Mouse (Mus musculus): ENCODE measurements around the gene Tbc1d22a. TPM values are rescaled to one million over a fixed set of nuclear protein-coding genes. Genes with fewer than 3 reads are reported as not detected.

Gene Tbc1d22a
- polyA plus RNA-seq (2012; rRNA removed): 23.1 and 54.8 TPM in 2 replicates

DNA sequence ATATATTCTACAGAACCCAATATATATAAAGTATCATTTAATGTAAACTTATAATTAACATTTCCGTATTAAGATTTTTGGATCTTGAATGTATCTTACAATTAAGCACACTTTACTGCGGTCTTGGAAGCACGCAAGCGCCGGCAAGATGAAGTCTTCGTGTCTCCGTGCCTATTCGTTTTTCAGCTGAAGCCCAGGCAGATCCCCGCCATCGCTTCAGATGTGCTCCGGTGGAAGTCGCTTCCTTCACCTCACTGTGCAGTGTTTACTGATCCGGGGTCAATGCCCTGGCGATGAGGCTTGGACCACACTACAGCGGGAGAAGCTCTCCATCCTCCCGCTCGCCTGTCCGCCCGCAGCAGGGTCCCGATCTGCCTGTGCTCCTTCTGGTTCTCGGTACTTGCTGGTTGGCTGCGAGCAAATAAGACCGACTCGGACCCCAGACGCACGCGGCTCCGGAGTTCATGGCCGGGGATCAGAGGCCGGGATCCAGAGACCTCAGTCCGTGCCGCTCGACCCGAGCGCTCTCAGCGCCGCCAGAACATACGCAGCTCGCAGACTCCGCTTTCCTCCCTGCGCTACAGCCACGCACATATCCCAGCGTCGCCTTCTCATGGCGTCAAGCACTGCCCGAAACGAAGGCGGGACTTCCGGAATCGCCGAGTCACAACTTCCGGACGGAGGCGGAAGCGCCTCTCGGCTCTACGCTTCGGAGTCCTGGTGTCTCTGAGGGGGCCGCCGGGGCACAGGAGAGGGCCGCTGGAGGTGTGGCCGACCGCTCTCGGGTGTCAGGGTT lies at the start of gene Tbc1d22a:
Gene Tbc1d22a, plus strand, starts transcription at position 707 of the 796 bp plus-strand sequence.
- H3K36me3 ChIP-seq (ENCODE audit: control insufficient read depth, insufficient read depth, low read length): peaks cover 3% of the 10 kb centered on the region
- peak within 1 kb of the TSS; percentile 90 for H3K27ac ChIP-seq (ENCODE audit: insufficient read depth, low read depth, low read length)
- TF ChIP-seq CTCF (IDR thresholded peaks at IDR 0.05; ENCODE audit: extremely low read depth, insufficient read length, insufficient replicate concordance, low read depth, low read length) (no peak), POLR2A (IDR thresholded peaks at IDR 0.05; ENCODE audit: low read depth, low read length) (peak; percentile 68)
- H3K4me3 ChIP-seq (ENCODE audit: low read depth, low read length): peak within 1 kb of the TSS; percentile 94
- peaks cover 4% of the 10 kb centered on the region; the same call in 1 of the 2 replicates for H3K4me1 ChIP-seq (ENCODE audit: control insufficient read depth, insufficient read depth, insufficient read length, low read length)
- WGBS: under 1% methylated on average over 64 of the region's 64 CpGs
- no peaks in the 10 kb centered on the region for H3K27me3 ChIP-seq (ENCODE audit: control insufficient read depth, insufficient read depth, low read length)

DNA sequence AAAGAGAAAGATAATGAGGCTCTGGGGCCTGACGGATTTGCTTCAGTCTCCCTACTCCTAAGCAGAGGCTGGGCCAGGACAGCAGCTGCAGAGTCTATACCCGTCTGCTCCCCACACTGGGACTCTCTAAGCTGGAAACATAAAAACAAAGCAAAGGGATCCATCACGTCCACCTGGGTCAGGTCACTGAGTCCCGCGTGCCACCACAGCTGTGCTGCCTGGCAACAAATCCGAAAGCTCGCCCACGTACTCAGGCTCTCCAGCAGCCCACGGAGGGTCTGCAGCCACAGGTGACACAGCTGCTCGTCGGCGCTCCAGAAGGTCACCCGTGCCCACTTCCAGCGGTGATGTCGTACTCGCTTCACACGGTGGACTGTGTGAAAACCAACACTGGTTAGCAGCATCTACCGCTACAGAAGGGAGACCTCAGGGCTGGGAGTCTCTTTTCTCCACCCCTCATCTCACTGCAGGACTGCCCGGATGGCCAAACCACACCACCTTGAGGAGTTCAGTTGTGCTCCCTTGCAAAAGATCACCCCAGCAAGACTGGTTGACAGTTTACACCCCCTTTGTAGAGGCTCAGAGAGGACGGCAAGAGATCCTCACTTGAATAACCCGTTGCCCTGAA lies 49.4 kb upstream of the Tbc1d22a start:
- 90% methylated on average over 21 of the region's 21 CpGs for WGBS
- TF ChIP-seq CTCF (IDR thresholded peaks at IDR 0.05; ENCODE audit: extremely low read depth, insufficient read length, insufficient replicate concordance, low read depth, low read length): no peak
- no peak for TF ChIP-seq POLR2A (IDR thresholded peaks at IDR 0.05; ENCODE audit: low read depth, low read length)
- H3K27ac ChIP-seq (ENCODE audit: insufficient read depth, low read depth, low read length): no peak overlapping the region
- H3K4me3 ChIP-seq (ENCODE audit: low read depth, low read length): no peak overlapping the region
- H3K36me3 ChIP-seq (ENCODE audit: control insufficient read depth, insufficient read depth, low read length): peaks cover 30% of the 10 kb centered on the region
- no peaks in the 10 kb centered on the region for H3K27me3 ChIP-seq (ENCODE audit: control insufficient read depth, insufficient read depth, low read length)
- peaks cover 14% of the 10 kb centered on the region; the same call in 1 of the 2 replicates for H3K4me1 ChIP-seq (ENCODE audit: control insufficient read depth, insufficient read depth, insufficient read length, low read length)

DNA sequence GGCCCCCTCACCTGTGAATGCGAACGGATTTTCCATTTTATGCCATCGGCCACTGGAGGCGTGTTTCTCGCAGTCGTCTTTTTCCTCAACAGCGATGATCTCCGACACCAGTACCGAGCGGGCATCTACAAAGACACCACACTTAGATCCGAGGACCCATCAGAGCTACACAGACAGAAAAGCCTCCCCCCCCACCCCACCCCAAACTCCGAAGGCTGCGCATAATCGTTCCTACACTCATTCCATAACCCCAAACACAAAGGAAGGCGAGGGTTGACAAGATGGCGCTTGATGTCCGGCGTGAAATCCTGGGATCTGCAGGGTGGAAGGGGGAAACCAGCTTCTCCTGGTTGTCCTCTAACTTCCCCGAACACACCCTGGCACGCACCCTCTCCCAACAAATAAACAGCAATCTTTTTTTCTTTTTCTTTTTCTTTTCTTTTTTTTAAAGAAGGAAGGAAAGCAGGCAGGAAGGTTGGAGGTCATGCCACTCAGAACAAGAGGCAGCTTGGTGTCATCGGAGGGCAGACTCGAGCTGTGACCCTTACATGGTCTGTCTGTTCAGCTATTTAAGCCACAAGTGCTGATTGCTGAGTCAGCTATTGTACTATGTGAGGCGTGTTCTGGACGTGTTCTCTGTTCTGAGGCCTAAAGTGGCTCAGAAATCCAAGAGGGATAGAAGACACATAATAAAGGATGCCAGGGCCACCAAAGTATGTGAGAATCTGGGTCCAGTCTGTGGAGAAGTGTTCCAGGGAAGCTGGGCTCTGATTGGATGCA lies 48.3 kb upstream of the Tbc1d22a start:
- H3K4me3 ChIP-seq (ENCODE audit: low read depth, low read length): no peak overlapping the region
- H3K27me3 ChIP-seq (ENCODE audit: control insufficient read depth, insufficient read depth, low read length): no peaks in the 10 kb centered on the region
- 90% methylated on average over 24 of the region's 24 CpGs for WGBS
- no peak for TF ChIP-seq CTCF (IDR thresholded peaks at IDR 0.05; ENCODE audit: extremely low read depth, insufficient read length, insufficient replicate concordance, low read depth, low read length)
- TF ChIP-seq POLR2A (IDR thresholded peaks at IDR 0.05; ENCODE audit: low read depth, low read length): no peak
- no peak overlapping the region for H3K27ac ChIP-seq (ENCODE audit: insufficient read depth, low read depth, low read length)
- peaks cover 15% of the 10 kb centered on the region for H3K4me1 ChIP-seq (ENCODE audit: control insufficient read depth, insufficient read depth, insufficient read length, low read length)
- peaks cover 30% of the 10 kb centered on the region for H3K36me3 ChIP-seq (ENCODE audit: control insufficient read depth, insufficient read depth, low read length)

DNA sequence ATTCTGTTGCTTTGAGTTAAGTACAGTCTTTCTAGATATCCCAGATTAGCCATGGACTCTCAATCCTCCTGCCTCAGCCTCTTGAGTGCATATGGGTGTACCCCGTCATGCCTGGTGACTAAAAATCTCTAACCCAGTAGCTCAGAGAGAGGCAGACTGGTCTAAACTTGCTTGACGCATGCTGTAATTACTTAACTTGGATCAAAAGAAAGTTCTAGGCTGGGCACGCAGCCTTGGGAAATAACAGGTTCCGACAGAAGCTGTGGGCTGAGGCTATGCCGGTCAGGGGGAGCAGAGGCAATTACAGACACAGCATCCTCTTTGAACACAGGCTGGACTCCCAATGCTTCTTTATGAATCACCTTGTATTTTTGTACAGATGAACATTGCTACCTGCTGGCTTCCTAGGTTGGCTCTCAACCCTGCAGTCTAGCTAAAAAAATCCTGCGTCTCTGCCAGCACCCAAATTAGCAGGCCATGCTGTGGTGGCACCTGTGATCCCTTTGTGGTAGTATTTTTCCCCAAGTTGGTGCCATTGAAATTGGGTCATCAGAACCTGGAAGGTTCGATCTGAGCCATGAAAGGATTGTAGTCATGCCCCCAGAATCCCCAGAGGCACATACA lies 47.1 kb upstream of the Tbc1d22a start:
- no peak overlapping the region for H3K4me3 ChIP-seq (ENCODE audit: low read depth, low read length)

DNA sequence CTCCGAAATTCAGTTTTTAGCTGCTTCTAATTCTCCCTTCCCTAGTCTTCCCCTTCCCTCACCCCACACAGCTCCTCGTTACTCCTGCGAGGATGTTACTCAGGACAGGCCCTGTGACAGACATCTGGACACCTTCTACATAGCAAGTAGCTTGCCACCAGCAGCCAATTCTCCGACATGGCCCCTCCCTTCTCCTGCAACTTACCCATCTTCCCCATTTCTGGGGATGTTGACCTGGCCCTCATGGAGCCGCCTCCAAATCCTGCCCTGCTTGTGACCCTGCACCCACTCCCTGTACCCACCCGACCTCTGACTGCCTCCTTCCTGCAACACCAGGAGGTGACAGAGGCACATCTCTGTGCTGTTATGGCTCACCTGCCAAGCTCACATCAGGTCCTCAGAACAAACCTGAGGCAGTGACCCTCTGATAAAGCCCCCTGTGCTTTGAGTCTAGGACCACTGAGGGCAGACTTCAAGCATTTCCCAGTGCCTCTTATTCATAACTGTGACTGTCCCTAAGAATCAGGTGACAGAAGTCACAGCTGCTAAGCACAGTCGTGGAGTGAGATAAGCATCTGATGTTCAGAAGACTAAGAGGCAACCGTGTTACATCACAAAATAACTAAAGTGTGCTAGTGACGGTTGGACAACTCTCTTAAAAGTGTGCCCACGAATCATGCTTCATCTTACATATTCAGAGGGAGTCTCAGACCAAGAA lies 46.3 kb upstream of the Tbc1d22a start:
- Histone ChIP-seq H3K27ac (ENCODE audit: insufficient read depth, low read depth, low read length) (0 out of 2 replicates have a peak overlapping the region, but pooled peaks have one; percentile 27), H3K4me1 (ENCODE audit: control insufficient read depth, insufficient read depth, insufficient read length, low read length) (peaks cover 22% of the 10 kb centered on the region), H3K4me3 (ENCODE audit: low read depth, low read length) (no peak overlapping the region), H3K27me3 (ENCODE audit: control insufficient read depth, insufficient read depth, low read length) (no peaks in the 10 kb centered on the region), H3K36me3 (ENCODE audit: control insufficient read depth, insufficient read depth, low read length) (peaks cover 16% of the 10 kb centered on the region)
- 71% methylated on average over 10 of the region's 10 CpGs for WGBS
- TF ChIP-seq POLR2A (IDR thresholded peaks at IDR 0.05; ENCODE audit: low read depth, low read length) (no peak), CTCF (IDR thresholded peaks at IDR 0.05; ENCODE audit: extremely low read depth, insufficient read length, insufficient replicate concordance, low read depth, low read length) (no peak)

More for the DNA sequence above, 47.1 kb upstream of the Tbc1d22a start:
- TF ChIP-seq CTCF (IDR thresholded peaks at IDR 0.05; ENCODE audit: extremely low read depth, insufficient read length, insufficient replicate concordance, low read depth, low read length) (no peak), POLR2A (IDR thresholded peaks at IDR 0.05; ENCODE audit: low read depth, low read length) (no peak)
- H3K27ac ChIP-seq (ENCODE audit: insufficient read depth, low read depth, low read length): no peak overlapping the region
- H3K27me3 ChIP-seq (ENCODE audit: control insufficient read depth, insufficient read depth, low read length): no peaks in the 10 kb centered on the region
- WGBS: 94% methylated on average over 7 of the region's 7 CpGs
- peaks cover 14% of the 10 kb centered on the region for H3K4me1 ChIP-seq (ENCODE audit: control insufficient read depth, insufficient read depth, insufficient read length, low read length)
- H3K36me3 ChIP-seq (ENCODE audit: control insufficient read depth, insufficient read depth, low read length): peaks cover 23% of the 10 kb centered on the region

- Histone ChIP-seq H3K4me3 (ENCODE audit: low read depth, low read length) (no peak overlapping the region), H3K36me3 (ENCODE audit: control insufficient read depth, insufficient read depth, low read length) (peaks cover 14% of the 10 kb centered on the region), H3K27ac (ENCODE audit: insufficient read depth, low read depth, low read length) (0 out of 2 replicates have a peak overlapping the region, but pooled peaks have one; percentile 27), H3K27me3 (ENCODE audit: control insufficient read depth, insufficient read depth, low read length) (no peaks in the 10 kb centered on the region), H3K4me1 (ENCODE audit: control insufficient read depth, insufficient read depth, insufficient read length, low read length) (peaks cover 27% of the 10 kb centered on the region)
- 70% methylated on average over 7 of the region's 7 CpGs for WGBS
- TF ChIP-seq POLR2A (IDR thresholded peaks at IDR 0.05; ENCODE audit: low read depth, low read length): no peak
Measured at GRCm38 (mm10) chr15:86168505-86168867, 45.8 kb upstream of the Tbc1d22a start.
